18 mouse cellular contexts compared by ENCODE assay signal in the genomic region with DNA sequence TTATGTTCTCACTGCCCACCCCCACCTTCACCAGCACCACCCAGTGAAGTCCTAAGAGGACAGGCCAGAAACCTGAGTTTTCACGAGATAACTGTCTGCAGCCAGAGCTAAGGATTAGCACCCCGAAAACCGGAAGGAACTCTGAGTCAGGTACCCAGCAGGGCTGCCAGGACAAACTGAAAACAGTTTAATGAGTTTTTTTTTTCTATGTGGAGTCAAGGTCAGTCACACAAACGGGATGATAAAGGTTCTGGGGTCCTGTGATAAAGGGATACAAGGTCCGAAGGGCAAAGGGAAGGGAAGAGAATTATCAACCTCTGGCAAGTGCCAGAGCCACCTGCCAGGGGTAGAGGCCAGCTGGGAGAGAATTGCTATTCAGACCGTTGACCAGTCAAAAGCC. TPM values are rescaled to one million over a fixed set of nuclear protein-coding genes. Genes with fewer than 3 reads are reported as not detected.
A peak's percentile ranks its signal among the peaks of the same experiment; 100 is the strongest.
DNase-seq lines count a peak whose midpoint lies in the region; ATAC-seq and TF ChIP-seq lines count a peak whose summit lies in the region.
"Had no signal": no experiment of that assay in that cellular context is flagged by ENCODE, and none has a peak within 500 bp of the region (broad histone marks: within the 10 kb centered on the region; RNA-seq: fewer than 3 reads in every experiment).

No protein-coding gene starts in this region.

- intact Hi-C loops in heart, postnatal 36 days (cut with DNase I), result no loop called here

- DNase-seq in heart, adult 8-10 months (ENCODE audit: low spot score), result peak; percentile 24
- no peak for DNase-seq in heart, postnatal 36 days
- no peak for DNase-seq in lung, postnatal 4 days
- no peak for DNase-seq in left cerebral cortex, adult 11 months (ENCODE audit: low spot score)
- DNase-seq: cerebellum, adult 2 months; gastrocnemius, postnatal 10 days; thymus, adult 18-20 months had no signal

- H3K4me3 ChIP-seq in lung, embryonic 16.5 days (ENCODE audit: low read length), result no peak overlapping the region
- H3K4me3 ChIP-seq in intestine, embryonic 16.5 days (ENCODE audit: low read length), result no peak overlapping the region
- H3K4me3 ChIP-seq in small intestine, adult 2 months (ENCODE audit: low read depth, low read length), result no peak overlapping the region
- H3K4me3 ChIP-seq: midbrain, embryonic 10.5 days; myocyte had no signal

- no peak overlapping the region for H3K9ac ChIP-seq in lung, embryonic 16.5 days (ENCODE audit: low read length)
- no peak overlapping the region for H3K9ac ChIP-seq in intestine, embryonic 16.5 days (ENCODE audit: low read depth, low read length)

- 51% methylated on average over 6 of the region's 6 CpGs for WGBS in lung, embryonic 16.5 days
- 32% methylated on average over 6 of the region's 6 CpGs for WGBS in intestine, embryonic 16.5 days
- 21% methylated on average over 6 of the region's 6 CpGs for WGBS in small intestine, adult 2 months

- TF ChIP-seq CTCF in small intestine, adult 2 months (IDR thresholded peaks at IDR 0.05; ENCODE audit: extremely low read depth, insufficient read length, insufficient replicate concordance, low read depth, low read length), result no peak

- no peaks in the 10 kb centered on the region for H3K36me3 ChIP-seq in lung, embryonic 16.5 days (ENCODE audit: control insufficient read depth, insufficient read depth, low read length)
- no peaks in the 10 kb centered on the region for H3K36me3 ChIP-seq in intestine, embryonic 16.5 days (ENCODE audit: control insufficient read depth, insufficient read depth, low read length)
- H3K36me3 ChIP-seq in small intestine, adult 2 months (ENCODE audit: control insufficient read depth, insufficient read depth, low read length), result no peaks in the 10 kb centered on the region
- H3K36me3 ChIP-seq: midbrain, embryonic 10.5 days had no signal

- peaks cover 2% of the 10 kb centered on the region; the same call in 1 of the 2 replicates for H3K4me1 ChIP-seq in lung, embryonic 16.5 days (replicated peaks; ENCODE audit: control insufficient read depth, insufficient read depth, low read length)
- peaks cover 10% of the 10 kb centered on the region; the same call in 1 of the 2 replicates for H3K4me1 ChIP-seq in intestine, embryonic 16.5 days (ENCODE audit: control insufficient read depth, insufficient read depth, low read length)
- H3K4me1 ChIP-seq in small intestine, adult 2 months (ENCODE audit: control insufficient read depth, insufficient read depth, insufficient read length, low read length), result peaks cover 28% of the 10 kb centered on the region; the same call in 1 of the 2 replicates

- H3K4me2 ChIP-seq in lung, embryonic 16.5 days (ENCODE audit: low read depth, low read length), result no peak overlapping the region
- H3K4me2 ChIP-seq in intestine, embryonic 16.5 days (ENCODE audit: low read depth, low read length), result no peak overlapping the region

- no peak for ATAC-seq in lung, embryonic 16.5 days (ENCODE audit: low read depth)
- peak; percentile 78 for ATAC-seq in intestine, embryonic 16.5 days
- ATAC-seq: activated CD4-positive, CD25-positive, alpha-beta regulatory T cell, adult 4 months had no signal

- no peaks in the 10 kb centered on the region for H3K9me3 ChIP-seq in lung, embryonic 16.5 days (ENCODE audit: control insufficient read depth, low read length)
- H3K9me3 ChIP-seq in intestine, embryonic 16.5 days (ENCODE audit: control insufficient read depth, low read length), result no peaks in the 10 kb centered on the region
- H3K9me3 ChIP-seq: midbrain, embryonic 10.5 days had no signal

- 0 out of 2 replicates have a peak overlapping the region, but pooled peaks have one; percentile 19 for H3K27ac ChIP-seq in lung, embryonic 16.5 days (ENCODE audit: low read length)
- H3K27ac ChIP-seq in intestine, embryonic 16.5 days (ENCODE audit: low read length), result peak overlapping the region; percentile 76
- H3K27ac ChIP-seq in small intestine, adult 2 months (ENCODE audit: insufficient read depth, low read depth, low read length), result peak overlapping the region; percentile 92
- H3K27ac ChIP-seq: midbrain, embryonic 10.5 days had no signal

- H3K27me3 ChIP-seq in lung, embryonic 16.5 days (ENCODE audit: control insufficient read depth, insufficient read depth, low read depth, low read length), result no peaks in the 10 kb centered on the region
- H3K27me3 ChIP-seq in intestine, embryonic 16.5 days (replicated peaks; ENCODE audit: control insufficient read depth, insufficient read depth, low read length), result no peaks in the 10 kb centered on the region
- H3K27me3 ChIP-seq in small intestine, adult 2 months (ENCODE audit: control insufficient read depth, insufficient read depth, low read length), result no peaks in the 10 kb centered on the region

- no peak for TF ChIP-seq POLR2A in small intestine, adult 2 months (IDR thresholded peaks at IDR 0.05; ENCODE audit: low read depth, low read length)

RNA-seq across cellular contexts. Expression of gene Adh1, which starts 19.4 kb away (rescaled TPM):
- total RNA-seq in heart, adult 8-10 months (2022), result 10 to 100 TPM; 26.8 to 55.8 (median 33.1) TPM
- 10 to 100 TPM; 36.9 to 67.4 TPM for total RNA-seq in heart, postnatal 36 days (2021)
- polyA plus RNA-seq in lung, embryonic 16.5 days (2015; fragmentation: Nextera tagmentation; extraction: Ambion mirVana), result 1,307 and 1,323 TPM in 2 replicates
- polyA plus RNA-seq in intestine, embryonic 16.5 days (2015; fragmentation: Nextera tagmentation; extraction: Ambion mirVana), result 734 and 860 TPM in 2 replicates
- 137 and 221 TPM in 2 replicates for polyA plus RNA-seq in small intestine, adult 2 months (2012; rRNA removed)
- polyA plus RNA-seq: myocyte had no signal

RNA-seq across cellular contexts. Expression of gene Adh7, which starts 23.8 kb away (rescaled TPM):
- under 1 TPM; 0.11 to 0.81 (median 0.47) TPM for total RNA-seq in heart, adult 8-10 months (2022)
- total RNA-seq in heart, postnatal 36 days (2021), result under 1 TPM; 0.11 to 0.17 TPM
- polyA plus RNA-seq in lung, embryonic 16.5 days (2015; fragmentation: Nextera tagmentation; extraction: Ambion mirVana), result 0.50 and 1.5 TPM in 2 replicates
- 0.18 and 0.24 TPM in 2 replicates for polyA plus RNA-seq in intestine, embryonic 16.5 days (2015; fragmentation: Nextera tagmentation; extraction: Ambion mirVana)
- polyA plus RNA-seq in small intestine, adult 2 months (2012; rRNA removed), result 0.08 and 1.0 TPM in 2 replicates
- polyA plus RNA-seq: activated CD4-positive, CD25-positive, alpha-beta regulatory T cell, adult 4 months; cerebellum, adult 2 months; heart, postnatal 0 days; limb, embryonic 11.5 days had no signal

RNA-seq across cellular contexts. Expression of gene 4930579F01Rik, which starts 47.7 kb away (rescaled TPM):
- total RNA-seq in heart, adult 8-10 months (2022), result not detected
- total RNA-seq in heart, postnatal 36 days (2021), result not detected
- 0.15 TPM in 1 of 2 replicates, not detected in the other for polyA plus RNA-seq in lung, embryonic 16.5 days (2015; fragmentation: Nextera tagmentation; extraction: Ambion mirVana)
- polyA plus RNA-seq in intestine, embryonic 16.5 days (2015; fragmentation: Nextera tagmentation; extraction: Ambion mirVana), result 0.24 TPM in 1 of 2 replicates, not detected in the other
- polyA plus RNA-seq in small intestine, adult 2 months (2012; rRNA removed), result not detected in 2 replicates
- total RNA-seq: gastrocnemius, postnatal 10 days; layer of hippocampus, postnatal 14 days had no signal
- polyA plus RNA-seq: activated CD4-positive, CD25-positive, alpha-beta regulatory T cell, adult 4 months; cerebellum, adult 2 months; forebrain, embryonic 16.5 days; heart, postnatal 0 days; limb, embryonic 11.5 days; lung, postnatal 0 days; midbrain, embryonic 10.5 days; myocyte had no signal

Comparison
In these comparisons a context has a peak if more than half of its experiments do, and no peak if none do; other contexts are left out.
1. H3K27ac ChIP-seq: peak in every context shown above with its lines; median percentile 92 in small intestine, adult 2 months; 76 in intestine, embryonic 16.5 days; 19 in lung, embryonic 16.5 days.